Mouse (Mus musculus): ENCODE measurements around the gene Sgpp1.
"Not testable (repeated sequence)": the region's sequence is repeated elsewhere in the genome, so short reads cannot be mapped to it uniquely, and the experiment has no call there.

Gene Sgpp1

GRCm38 (mm10) chr12:75731508-75731907 lies 4.0 kb downstream of the Sgpp1 start:
- no peak for DNase-seq

DNA sequence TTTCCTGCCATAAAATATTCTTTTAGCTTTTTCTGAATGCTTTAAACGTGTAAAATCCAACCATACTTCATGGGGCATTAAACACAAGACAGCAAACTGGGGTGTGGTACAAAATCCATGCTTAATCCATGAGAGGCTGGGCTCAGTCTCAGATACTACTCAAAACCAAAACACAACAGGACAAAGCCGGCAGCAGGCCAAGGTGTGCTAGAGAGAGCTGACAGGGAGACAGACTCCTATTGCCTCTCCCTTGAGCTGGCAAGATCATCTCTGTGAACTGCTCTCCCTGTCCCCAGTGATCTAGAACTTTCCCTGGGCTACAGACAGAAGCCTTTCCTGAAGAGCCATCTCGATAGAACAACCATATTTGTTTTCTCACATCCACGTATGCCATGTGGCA lies 5.1 kb downstream of the Sgpp1 start:
- DNase-seq: no peak

- no peak for DNase-seq
Observed at GRCm38 (mm10) chr12:75729876-75730275, 5.7 kb downstream of the Sgpp1 start.

DNA sequence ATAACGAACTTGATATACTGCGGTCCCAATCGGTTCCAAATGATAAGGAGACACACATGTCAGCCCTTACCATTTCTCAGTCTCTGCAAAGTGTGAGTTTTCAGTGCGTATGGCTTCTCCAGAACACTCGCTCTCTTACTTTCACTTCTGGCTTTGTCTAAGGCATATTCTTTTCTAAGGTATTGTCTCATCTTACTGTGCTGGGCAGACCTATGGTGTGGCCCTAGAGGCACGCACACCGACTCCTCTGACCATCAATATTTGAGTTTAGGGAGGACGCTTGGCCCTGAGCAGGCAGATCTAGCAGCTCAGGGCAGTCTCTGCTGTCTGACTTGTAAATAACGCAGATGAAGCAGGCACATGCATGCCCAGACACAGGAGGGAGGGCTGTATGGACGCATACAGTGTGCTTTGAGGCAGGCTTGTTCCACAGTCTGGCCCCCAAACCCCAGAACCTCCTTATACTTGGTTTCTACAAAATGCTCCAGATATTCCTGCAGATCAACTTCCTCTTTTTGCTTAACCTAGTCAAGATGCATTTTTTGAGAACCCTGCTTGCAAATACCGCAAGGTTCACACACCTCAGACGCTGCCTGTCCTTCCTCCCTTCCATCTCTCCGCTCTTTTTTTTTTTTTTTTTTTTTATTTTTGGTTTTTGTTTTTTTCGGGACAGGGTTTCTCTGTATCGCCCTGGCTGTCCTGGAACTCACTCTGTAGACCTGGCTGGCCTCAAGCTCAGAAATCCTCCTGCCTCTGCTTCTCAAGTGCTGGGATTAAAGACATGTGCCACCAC lies 8.0 kb downstream of the Sgpp1 start:
- no peak for DNase-seq

GRCm38 (mm10) chr12:75726349-75726861 lies 9.1 kb downstream of the Sgpp1 start:
- no peak for DNase-seq

DNA sequence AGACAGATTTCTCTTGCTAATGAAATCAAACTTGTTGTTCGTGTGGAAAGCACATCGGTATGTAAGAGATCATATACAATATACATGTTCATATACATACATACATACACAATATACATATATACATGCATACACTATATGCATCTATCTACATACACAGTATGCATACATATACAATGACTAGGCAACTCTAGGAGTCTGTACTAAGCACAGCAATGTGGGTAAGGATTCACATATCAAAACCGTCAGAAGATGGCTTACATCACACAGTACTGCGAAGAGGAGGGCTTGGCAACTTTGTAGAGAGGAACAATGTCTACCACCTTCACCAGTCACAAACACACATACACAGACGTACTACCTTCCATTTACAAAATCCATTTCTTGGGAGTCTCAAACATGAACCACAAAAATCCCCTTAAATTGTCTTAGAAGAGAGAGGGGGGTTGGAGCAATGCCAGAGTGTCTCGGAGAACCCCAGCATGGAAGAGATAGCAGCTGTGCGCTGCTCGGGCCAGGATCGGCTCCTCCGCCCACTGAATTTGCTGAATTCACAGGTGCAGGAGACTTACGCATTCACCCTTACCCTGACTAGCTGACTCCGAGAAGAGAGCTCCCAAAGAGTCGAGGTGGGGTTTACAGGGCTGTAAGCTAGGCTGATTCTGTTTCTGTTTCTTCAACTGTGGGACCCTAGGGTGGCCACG lies 10.8 kb downstream of the Sgpp1 start:
- DNase-seq: no peak

- no peak for DNase-seq
Observed at GRCm38 (mm10) chr12:75723839-75724463, 11.6 kb downstream of the Sgpp1 start.

DNA sequence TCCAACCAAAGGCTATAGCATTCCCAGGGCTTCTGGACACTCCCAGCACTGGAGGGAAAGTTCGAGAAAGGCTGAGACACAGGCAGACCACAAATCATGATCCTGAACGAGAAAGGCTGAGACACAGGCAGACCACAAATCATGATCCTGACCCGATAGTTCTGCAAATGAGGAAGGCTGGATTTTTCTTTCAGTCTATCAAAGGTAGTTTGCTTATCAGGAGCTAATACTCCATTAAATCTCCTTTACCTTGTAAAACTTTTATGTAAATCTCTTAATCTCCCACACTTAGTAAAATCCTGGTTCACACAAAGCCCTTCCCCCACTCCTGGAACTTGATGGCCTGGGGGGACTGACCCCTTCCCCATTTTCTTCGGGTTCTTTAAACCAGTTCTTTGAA lies 13.6 kb downstream of the Sgpp1 start:
- DNase-seq: no peak

DNA sequence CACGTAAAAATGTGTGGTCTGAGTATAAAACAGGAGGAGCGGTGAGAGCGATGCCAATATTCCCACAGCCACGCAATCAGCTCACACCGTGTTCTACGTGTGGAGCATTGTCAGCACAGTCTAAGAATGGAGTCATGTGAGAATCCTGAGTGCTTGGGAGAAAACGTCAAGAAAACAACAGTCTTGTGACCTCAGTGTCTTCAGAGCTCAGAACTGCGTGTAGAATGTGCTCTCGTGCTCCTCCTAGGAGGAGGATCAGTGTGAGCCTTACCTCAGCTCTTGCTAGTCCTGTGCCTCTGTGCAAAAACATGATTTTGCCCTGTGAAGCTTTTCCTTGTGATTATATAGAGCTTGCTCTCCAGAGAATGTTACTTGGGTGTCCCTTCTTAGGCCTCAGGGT lies 14.5 kb downstream of the Sgpp1 start:
- DNase-seq: no peak

DNA sequence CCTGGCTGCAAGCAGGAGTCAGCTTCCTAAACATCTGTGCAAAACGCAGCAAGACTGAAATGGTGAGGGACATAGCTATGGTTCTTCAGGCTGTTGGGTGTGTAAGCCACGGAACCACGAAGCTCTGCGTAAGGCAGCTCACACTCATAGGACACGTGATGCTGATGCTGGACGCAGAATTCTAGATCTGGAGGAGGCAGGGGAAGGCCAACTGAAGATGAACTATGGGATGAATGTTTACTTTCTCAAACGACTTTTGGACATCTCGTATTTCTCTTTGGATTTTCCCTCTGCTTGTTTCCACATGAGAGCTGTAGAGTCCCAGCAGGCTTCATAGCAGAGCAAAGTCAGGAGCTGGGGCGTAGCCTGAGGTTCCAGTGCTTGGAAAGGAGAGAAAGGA lies 21.9 kb downstream of the Sgpp1 start:
- no peak for DNase-seq

DNA sequence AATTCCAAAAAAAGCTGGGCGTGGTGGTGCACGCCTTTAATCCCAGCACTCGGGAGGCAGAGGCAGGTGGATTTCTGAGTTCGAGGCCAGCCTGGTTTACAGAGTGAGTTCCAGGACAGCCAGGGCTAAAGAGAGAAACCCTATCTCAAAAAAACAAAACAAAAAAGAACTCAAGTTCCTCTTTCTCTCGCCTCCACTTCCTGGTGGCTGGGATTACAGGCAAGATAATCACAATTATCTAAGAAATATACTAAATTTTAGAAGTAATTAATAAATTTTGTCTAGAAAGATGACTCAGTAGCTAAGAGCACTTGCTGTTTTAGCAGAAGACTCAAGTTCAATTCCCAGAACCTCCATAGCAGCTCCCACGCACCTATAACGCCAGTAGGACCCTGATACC lies 22.6 kb downstream of the Sgpp1 start:
- not testable (repeated sequence) for DNase-seq

- no peak for DNase-seq
Observed at GRCm38 (mm10) chr12:75710596-75711376, 24.7 kb downstream of the Sgpp1 start.

GRCm38 (mm10) chr12:75709506-75709905 lies 26.0 kb downstream of the Sgpp1 start:
- DNase-seq: no peak

DNA sequence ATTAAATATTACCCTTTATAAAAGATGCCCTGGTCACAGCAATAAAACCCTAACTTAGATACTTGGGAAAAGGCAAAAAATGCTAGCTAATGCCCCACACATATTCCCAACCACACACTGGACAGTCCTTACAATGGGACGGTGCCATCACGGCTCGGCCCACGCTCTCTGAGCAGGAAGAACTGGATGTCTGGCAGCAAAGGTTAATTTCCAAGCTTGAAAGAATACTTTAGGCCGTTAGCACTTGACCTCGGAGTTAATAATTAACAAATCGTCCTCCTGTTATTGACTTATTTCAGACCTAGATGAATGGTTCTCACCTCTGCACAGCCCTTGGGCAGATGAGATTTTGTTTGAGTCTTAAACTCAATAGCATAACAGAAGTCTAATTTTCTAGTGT lies 28.9 kb downstream of the Sgpp1 start:
- no peak for DNase-seq

DNA sequence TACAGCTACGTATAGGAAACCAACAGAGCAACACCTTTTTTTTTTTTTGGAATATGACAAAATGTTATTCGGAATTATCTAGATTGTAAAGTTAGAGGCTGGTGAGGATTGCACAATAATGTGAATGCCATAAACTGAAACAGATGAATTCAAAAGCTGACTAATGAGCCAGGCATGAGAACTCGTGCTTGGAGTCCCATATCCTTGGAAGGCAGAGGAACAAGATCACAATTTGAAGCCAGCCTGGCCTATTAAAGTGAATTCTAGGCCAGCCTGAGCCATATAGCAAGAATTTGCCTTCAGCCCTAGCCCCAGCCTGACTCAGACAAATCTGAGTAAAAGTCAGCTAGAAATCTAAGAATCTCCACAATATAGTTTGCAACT lies 32.8 kb downstream of the Sgpp1 start:
- no peak for DNase-seq

- DNase-seq: no peak
Observed at GRCm38 (mm10) chr12:75702084-75702738, 33.3 kb downstream of the Sgpp1 start.

DNA sequence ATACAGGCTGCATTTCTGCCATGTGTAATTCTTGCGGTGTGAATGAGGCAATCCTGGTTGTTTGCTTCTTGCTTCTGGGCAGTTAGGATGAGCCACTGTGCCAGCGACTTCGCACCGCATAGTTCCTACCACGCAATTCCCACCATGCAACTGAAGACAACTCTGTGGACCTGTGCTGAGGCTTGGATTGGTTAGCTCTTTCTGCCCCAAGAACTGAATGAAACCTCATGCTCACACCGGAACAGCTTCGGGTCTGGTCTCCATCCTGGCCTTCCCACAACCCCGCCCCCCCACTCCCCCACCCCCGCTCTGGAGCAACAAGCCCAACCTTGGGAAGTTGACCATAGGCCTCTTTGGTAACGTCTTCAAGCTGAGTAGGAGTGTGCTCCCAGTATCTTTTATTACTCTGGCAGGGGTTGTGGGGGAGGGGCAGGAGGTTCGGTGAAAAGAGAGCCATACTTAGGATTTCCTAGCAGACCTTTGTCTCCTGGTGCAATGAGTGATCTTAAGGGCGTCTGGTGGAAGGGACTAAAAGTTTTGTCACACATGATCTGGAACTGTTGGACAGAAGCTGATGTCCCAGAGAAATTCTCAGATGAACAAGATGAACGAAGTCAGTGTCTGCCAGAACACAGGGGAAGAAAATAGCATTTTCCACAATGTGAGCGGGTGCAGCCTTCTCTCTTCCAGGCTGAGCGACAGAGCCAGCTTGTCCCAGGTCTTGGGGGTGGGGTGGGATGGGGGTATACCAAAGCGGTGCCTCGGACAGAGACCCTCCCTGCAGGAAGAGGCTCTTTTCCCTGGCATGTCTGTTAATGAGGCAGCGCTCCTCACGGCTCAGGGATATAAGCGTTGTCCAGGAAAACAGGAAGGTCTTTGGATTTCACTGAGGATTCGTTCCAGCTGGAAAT lies 34.1 kb downstream of the Sgpp1 start:
- DNase-seq: peak; percentile 26

GRCm38 (mm10) chr12:75698692-75699091 lies 36.8 kb downstream of the Sgpp1 start:
- no peak for DNase-seq

DNA sequence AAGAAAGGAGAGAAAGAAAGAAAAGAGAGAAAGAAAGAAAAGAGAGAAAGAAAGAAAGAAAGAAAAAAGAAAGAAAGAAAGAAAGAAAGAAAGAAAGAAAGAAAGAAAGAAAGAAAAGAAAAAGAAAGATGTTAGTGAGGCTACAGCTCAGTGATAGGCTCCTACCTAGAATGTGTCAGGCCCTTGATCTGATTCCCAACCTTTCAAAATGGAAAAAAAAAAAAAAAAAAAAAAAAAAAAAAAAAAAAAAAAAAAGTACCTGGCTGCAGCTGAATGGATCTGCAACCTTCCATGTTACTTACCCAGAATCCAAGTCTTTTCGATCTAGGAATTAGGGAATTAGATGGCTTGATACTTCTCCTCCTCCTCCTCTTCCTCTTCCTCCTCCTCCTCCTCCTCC lies 39.7 kb downstream of the Sgpp1 start:
- not testable (repeated sequence) for DNase-seq

- DNase-seq: no peak
Observed at GRCm38 (mm10) chr12:75689003-75689402, 46.5 kb downstream of the Sgpp1 start.

DNA sequence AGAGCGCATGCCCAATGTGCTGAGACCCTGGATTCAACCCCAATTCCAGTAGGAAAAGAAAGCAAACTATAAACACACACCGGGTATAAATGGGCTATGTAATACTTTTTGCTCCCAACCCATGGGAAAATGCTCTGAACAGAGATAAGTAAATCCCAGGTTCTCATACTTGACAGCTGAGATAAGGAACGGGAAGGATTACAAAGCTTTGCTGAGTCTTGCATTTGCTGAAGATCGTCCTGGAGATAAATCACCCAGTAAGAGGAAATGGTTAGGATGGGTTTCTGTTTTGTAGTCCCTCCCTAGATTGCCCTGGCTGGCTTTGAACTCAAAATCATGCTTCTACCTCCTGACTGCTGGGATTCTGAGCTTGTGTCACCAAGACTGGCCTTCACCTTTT lies 48.2 kb downstream of the Sgpp1 start:
- DNase-seq: no peak

Measured in retina, postnatal 1 day (tissue).